Mouse (Mus musculus) lung, adult 2 months (tissue): ENCODE data around the gene Ogfod3. TPM values are rescaled to one million over a fixed set of nuclear protein-coding genes. Genes with fewer than 3 reads are reported as not detected.

ENCODE experiments used
- DNase-seq: peaks from one replicate; pipeline ENCODE4 v3.0.0; 2022
- H3K4me1 ChIP-seq: fragments of 200-500 bp; 2 replicates; pipeline ENCODE4 v1.6.1; 2011; ENCODE audit warnings: low read length; ENCODE audit not compliant: control insufficient read depth, insufficient read depth
- H3K4me3 ChIP-seq: fragments of 200-500 bp; replicated peaks from 2 replicates; pipeline ENCODE3; 2011; ENCODE audit warnings: low read depth, mild to moderate bottlenecking, control low read depth, low read length; ENCODE audit errors: extremely low read depth
- CTCF ChIP-seq: fragments of 200-500 bp; IDR thresholded peaks from 2 replicates; pipeline ENCODE4 v1.5.1; 2011; ENCODE audit warnings: mild to moderate bottlenecking, low read length, control low read depth; ENCODE audit not compliant: insufficient read depth
- POLR2A ChIP-seq: fragments of 200-500 bp; IDR thresholded peaks from 2 replicates; pipeline ENCODE4 v1.6.1; 2011; ENCODE audit warnings: low read depth, mild to moderate bottlenecking, control low read depth, low read length, borderline replicate concordance; ENCODE audit errors: extremely low read depth
- WGBS: fragments of 180-500 bp; shearing (Covaris S2); methylation state at CpG from one replicate; pipeline ENCODE4 v1.1.7; 2018; 5-methylcytosine and 5-hydroxymethylcytosine counted together
- polyA plus RNA-seq: library from polyadenylated mRNA; depleted of rRNA; stranded (reverse); fragments of >200 nt; gene quantifications from 2 replicates; pipeline ENCODE4 v1.2.3, GENCODE M21; 2012

Gene Ogfod3
- polyA plus RNA-seq, 1 experiment = 14.1 TPM

GRCm38 (mm10) chr11:121200781-121201180, 3.7 kb downstream of the Ogfod3 start:
- WGBS = 90% methylated on average over 6 of the region's 6 CpGs
- TF ChIP-seq POLR2A = no peak
- no peak for TF ChIP-seq CTCF
- no peak overlapping the region for H3K4me3 ChIP-seq
- no peak for DNase-seq
- no peaks in the 10 kb centered on the region; the same call in 1 of the 2 replicates for H3K4me1 ChIP-seq

GRCm38 (mm10) chr11:121199851-121200250, 4.7 kb downstream of the Ogfod3 start:
- no peaks in the 10 kb centered on the region for H3K4me1 ChIP-seq
- 77% methylated on average over 4 of the region's 4 CpGs for WGBS
- no peak for DNase-seq
- H3K4me3 ChIP-seq = no peak overlapping the region
- TF ChIP-seq CTCF (no peak), POLR2A (no peak)

- no peak overlapping the region for H3K4me3 ChIP-seq
- no peak for TF ChIP-seq POLR2A
- no peak for TF ChIP-seq CTCF
- WGBS = 22% methylated on average over 2 of the region's 2 CpGs
- no peaks in the 10 kb centered on the region for H3K4me1 ChIP-seq
- no peak for DNase-seq
Observed at GRCm38 (mm10) chr11:121198622-121199021, 5.9 kb downstream of the Ogfod3 start.

GRCm38 (mm10) chr11:121193415-121193814, 11.1 kb downstream of the Ogfod3 start:
- TF ChIP-seq CTCF (no peak), POLR2A (no peak)
- 67% methylated on average over 3 of the region's 3 CpGs for WGBS

GRCm38 (mm10) chr11:121192742-121193141, 11.8 kb downstream of the Ogfod3 start:
- 64% methylated on average over 2 of the region's 2 CpGs for WGBS
- Histone ChIP-seq H3K4me3 (no peak overlapping the region), H3K4me1 (no peaks in the 10 kb centered on the region)
- TF ChIP-seq POLR2A (no peak), CTCF (no peak)
- no peak for DNase-seq

More at GRCm38 (mm10) chr11:121193415-121193814, 11.1 kb downstream of the Ogfod3 start:
- DNase-seq = no peak
- Histone ChIP-seq H3K4me3 (no peak overlapping the region), H3K4me1 (no peaks in the 10 kb centered on the region)

- Histone ChIP-seq H3K4me3 (no peak overlapping the region), H3K4me1 (no peaks in the 10 kb centered on the region)
- TF ChIP-seq CTCF (no peak), POLR2A (no peak)
- WGBS = 73% methylated on average over 3 of the region's 3 CpGs
- no peak for DNase-seq
Observed at GRCm38 (mm10) chr11:121189681-121190080, 14.8 kb downstream of the Ogfod3 start.

GRCm38 (mm10) chr11:121176285-121177270, 27.9 kb downstream of the Ogfod3 start:
- DNase-seq = peak; percentile 30
- no peak overlapping the region for H3K4me3 ChIP-seq
- H3K4me1 ChIP-seq = no peaks in the 10 kb centered on the region
- 59% methylated on average over 12 of the region's 12 CpGs for WGBS
- TF ChIP-seq POLR2A (no peak), CTCF (peak; percentile 91)

GRCm38 (mm10) chr11:121174234-121174633, 30.3 kb downstream of the Ogfod3 start:
- no peak overlapping the region for H3K4me3 ChIP-seq
- no peaks in the 10 kb centered on the region for H3K4me1 ChIP-seq
- TF ChIP-seq CTCF (no peak), POLR2A (no peak)
- DNase-seq = no peak
- WGBS = 54% methylated on average over 3 of the region's 3 CpGs

- no peak overlapping the region for H3K4me3 ChIP-seq
- WGBS = 83% methylated on average over 5 of the region's 5 CpGs
- H3K4me1 ChIP-seq = no peaks in the 10 kb centered on the region
- TF ChIP-seq POLR2A (no peak), CTCF (no peak)
- no peak for DNase-seq
Observed at GRCm38 (mm10) chr11:121173203-121173602, 31.3 kb downstream of the Ogfod3 start.

GRCm38 (mm10) chr11:121163751-121164150, 40.8 kb downstream of the Ogfod3 start:
- no peak for DNase-seq
- WGBS = 78% methylated on average over 4 of the region's 4 CpGs
- H3K4me3 ChIP-seq = no peak overlapping the region

More at GRCm38 (mm10) chr11:121163751-121164150, 40.8 kb downstream of the Ogfod3 start:
- TF ChIP-seq CTCF (no peak), POLR2A (no peak)
- no peaks in the 10 kb centered on the region for H3K4me1 ChIP-seq
